Mouse (Mus musculus) myocyte (in vitro differentiated cells): Measurements from ENCODE around the gene Mcrip1. TPM values are rescaled to one million over a fixed set of nuclear protein-coding genes. Genes with fewer than 3 reads are reported as not detected.

ENCODE experiments used
- H3K27me3 ChIP-seq: one replicate; pipeline ENCODE4 v1.6.1; 2011; ENCODE audit not compliant: control insufficient read depth, insufficient read depth, insufficient read length
- H3K36me3 ChIP-seq: one replicate; pipeline ENCODE4 v1.6.1; 2011; ENCODE audit not compliant: control insufficient read depth, insufficient read depth
- H3K4me2 ChIP-seq: one replicate; pipeline ENCODE4 v1.6.1; 2011; ENCODE audit warnings: low read depth, control low read depth
- H3K4me3 ChIP-seq: one replicate; pipeline ENCODE4 v1.5.1; 2011; ENCODE audit warnings: mild to moderate bottlenecking, control low read depth, moderate library complexity
- H3K79me2 ChIP-seq: one replicate; pipeline ENCODE4 v1.6.1; 2011; ENCODE audit not compliant: control insufficient read depth, insufficient read depth
- H3ac ChIP-seq: one replicate; pipeline ENCODE4 v1.6.1; 2011; ENCODE audit not compliant: control insufficient read depth, insufficient read length
- CEBPB ChIP-seq: IDR thresholded peaks from 2 replicates; pipeline ENCODE4 v1.6.1; 2011; ENCODE audit warnings: mild to moderate bottlenecking, moderate library complexity; ENCODE audit not compliant: poor library complexity, insufficient read depth, severe bottlenecking
- E2F4 ChIP-seq: IDR thresholded peaks from one replicate; pipeline ENCODE4 v1.6.1; 2011; ENCODE audit warnings: mild to moderate bottlenecking, control low read depth, moderate library complexity; ENCODE audit not compliant: insufficient read depth
- MAX ChIP-seq: IDR thresholded peaks from one replicate; pipeline ENCODE4 v1.6.1; 2011; ENCODE audit warnings: low read depth, mild to moderate bottlenecking, control low read depth
- MYOD1 ChIP-seq, 3 experiments: IDR thresholded peaks; one replicate each; pipeline ENCODE4 v1.6.1; 2011; ENCODE audit warnings: control low read depth in 2 of 3, low read depth in 2 of 3, mild to moderate bottlenecking in 2 of 3, moderate library complexity in 1 of 3; ENCODE audit not compliant: insufficient read length in 2 of 3, control insufficient read depth in 1 of 3
- MYOG ChIP-seq, 3 experiments: IDR thresholded peaks; one replicate each; pipeline ENCODE4 v1.6.1; 2011; ENCODE audit warnings: control low read depth in 2 of 3, low read depth in 2 of 3, mild to moderate bottlenecking in 2 of 3; ENCODE audit not compliant: insufficient read length in 2 of 3, control insufficient read depth in 1 of 3, insufficient read depth in 1 of 3
- POLR2A ChIP-seq: IDR thresholded peaks from one replicate; pipeline ENCODE4 v1.6.1; 2011; ENCODE audit warnings: low read depth, mild to moderate bottlenecking, control low read depth, moderate library complexity; ENCODE audit not compliant: insufficient read length
- POLR2AphosphoS2 ChIP-seq: IDR thresholded peaks from one replicate; pipeline ENCODE4 v1.6.1; 2011; ENCODE audit warnings: low read depth, control low read depth; ENCODE audit not compliant: insufficient read length
- REST ChIP-seq: IDR thresholded peaks from one replicate; pipeline ENCODE4 v1.6.1; 2011; ENCODE audit warnings: mild to moderate bottlenecking, control low read depth, moderate library complexity; ENCODE audit not compliant: insufficient read depth, insufficient read length
- SRF ChIP-seq: IDR thresholded peaks from one replicate; pipeline ENCODE4 v1.6.1; 2011; ENCODE audit warnings: low read depth; ENCODE audit not compliant: control insufficient read depth, insufficient read length
- TCF3 ChIP-seq: IDR thresholded peaks from one replicate; pipeline ENCODE4 v1.6.1; 2011; ENCODE audit warnings: low read depth, control low read depth; ENCODE audit not compliant: insufficient read length
- USF1 ChIP-seq: IDR thresholded peaks from one replicate; pipeline ENCODE4 v1.6.1; 2011; ENCODE audit warnings: low read depth, mild to moderate bottlenecking, control low read depth, moderate library complexity
- polyA plus RNA-seq: library from polyadenylated mRNA; unstranded; fragments of >200 nt; fragmentation: generic; extraction: Trizol; gene quantifications from one replicate; pipeline ENCODE4 v1.2.1, GENCODE M21; 2012; ENCODE audit warnings: missing spikeins

Mcrip1 gene
- polyA plus RNA-seq, 1 experiment = 237 TPM

- Histone ChIP-seq H3K4me2 (no peak overlapping the region), H3K79me2 (no peaks in the 10 kb centered on the region), H3K4me3 (no peak overlapping the region), H3K27me3 (no peaks in the 10 kb centered on the region), H3K36me3 (no peaks in the 10 kb centered on the region), H3ac (no peak overlapping the region)
- TF ChIP-seq POLR2AphosphoS2 (no peak), MYOD1 (IDR thresholded peaks at IDR 0.05; ENCODE audit: control insufficient read depth in 1 of 3, insufficient read length in 2 of 3, low read depth in 2 of 3) (no peak), MYOG (IDR thresholded peaks at IDR 0.05; ENCODE audit: control insufficient read depth in 1 of 3, insufficient read depth in 1 of 3, insufficient read length in 2 of 3, low read depth in 2 of 3) (no peak), E2F4 (no peak), CEBPB (no peak)
Observed at GRCm38 (mm10) chr11:120505661-120506060, 43.9 kb downstream of the Mcrip1 start.

DNA sequence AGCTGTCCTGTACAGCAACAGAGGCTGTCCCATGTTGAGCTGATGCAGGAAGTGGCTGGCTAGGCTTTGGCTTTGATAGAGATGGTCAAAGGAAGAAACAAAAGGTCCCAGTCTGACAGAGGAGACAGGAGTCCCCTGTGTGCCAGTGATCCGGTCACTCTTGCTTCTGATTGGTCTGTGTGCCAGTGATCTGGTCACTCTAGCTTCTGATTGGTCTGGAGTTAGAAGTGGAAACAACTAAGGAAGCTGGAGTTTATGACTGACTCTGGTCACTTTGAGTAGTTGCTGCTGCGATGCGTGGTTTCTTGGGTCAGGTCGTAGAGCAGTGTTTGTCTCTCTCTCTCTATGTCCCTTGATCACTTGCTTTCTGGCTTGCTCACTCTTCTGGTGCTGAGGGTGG is 47.8 kb downstream of the Mcrip1 start:
- TF ChIP-seq CEBPB = no peak
- TF ChIP-seq MAX = no peak
- no peak for TF ChIP-seq USF1
- no peak for TF ChIP-seq MYOG (IDR thresholded peaks at IDR 0.05; ENCODE audit: control insufficient read depth in 1 of 3, insufficient read depth in 1 of 3, insufficient read length in 2 of 3, low read depth in 2 of 3)
- no peak for TF ChIP-seq REST
- no peak for TF ChIP-seq POLR2AphosphoS2
- no peak for TF ChIP-seq POLR2A
- no peak for TF ChIP-seq TCF3
- no peak for TF ChIP-seq MYOD1 (IDR thresholded peaks at IDR 0.05; ENCODE audit: control insufficient read depth in 1 of 3, insufficient read length in 2 of 3, low read depth in 2 of 3)
- no peaks in the 10 kb centered on the region for H3K27me3 ChIP-seq
- H3K79me2 ChIP-seq = no peaks in the 10 kb centered on the region
- no peak overlapping the region for H3ac ChIP-seq
- no peak overlapping the region for H3K4me2 ChIP-seq
- H3K36me3 ChIP-seq = no peaks in the 10 kb centered on the region
- no peak overlapping the region for H3K4me3 ChIP-seq

- H3K4me3 ChIP-seq = no peak overlapping the region
- no peak overlapping the region for H3ac ChIP-seq
- H3K79me2 ChIP-seq = no peaks in the 10 kb centered on the region
- H3K36me3 ChIP-seq = peaks cover under 1% of the 10 kb centered on the region
- no peak overlapping the region for H3K4me2 ChIP-seq
- TF ChIP-seq SRF (no peak), POLR2AphosphoS2 (peak; percentile 76)
- H3K27me3 ChIP-seq = no peaks in the 10 kb centered on the region
Observed at GRCm38 (mm10) chr11:120501018-120501417, 48.5 kb downstream of the Mcrip1 start.

DNA sequence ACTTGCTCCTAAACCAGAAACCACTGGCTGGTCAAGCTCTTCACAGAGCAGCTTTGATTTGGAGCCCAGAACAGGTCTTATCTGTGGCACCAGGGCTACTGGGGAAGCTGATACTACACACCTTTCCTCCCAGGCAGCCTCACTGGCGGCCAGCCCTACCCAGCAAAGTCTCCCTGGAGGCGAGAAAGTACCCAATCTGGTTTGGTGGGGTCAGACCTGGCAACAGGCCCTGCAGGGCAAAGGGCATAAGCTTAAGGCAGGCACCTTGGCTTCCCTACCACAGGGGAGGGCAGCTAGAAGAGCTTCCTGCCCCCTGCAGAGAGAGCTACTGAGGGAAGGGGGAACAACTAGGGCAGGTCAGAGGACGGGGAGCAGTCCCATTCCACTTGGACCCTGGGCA is 49.2 kb downstream of the Mcrip1 start:
- Histone ChIP-seq H3K4me3 (no peak overlapping the region), H3K4me2 (no peak overlapping the region), H3K36me3 (peaks cover 7% of the 10 kb centered on the region), H3K79me2 (no peaks in the 10 kb centered on the region), H3ac (no peak overlapping the region), H3K27me3 (no peaks in the 10 kb centered on the region)
- no peak for TF ChIP-seq CEBPB
- peak; percentile 79 for TF ChIP-seq POLR2AphosphoS2
- TF ChIP-seq MYOG (IDR thresholded peaks at IDR 0.05; ENCODE audit: control insufficient read depth in 1 of 3, insufficient read depth in 1 of 3, insufficient read length in 2 of 3, low read depth in 2 of 3) = no peak

GRCm38 (mm10) chr11:120499894-120500293 is 49.6 kb downstream of the Mcrip1 start:
- Histone ChIP-seq H3K4me2 (no peak overlapping the region), H3K36me3 (peaks cover 7% of the 10 kb centered on the region), H3K27me3 (no peaks in the 10 kb centered on the region), H3K4me3 (no peak overlapping the region), H3ac (no peak overlapping the region), H3K79me2 (no peaks in the 10 kb centered on the region)
- TF ChIP-seq POLR2AphosphoS2 (peak; percentile 69), CEBPB (no peak)

- Histone ChIP-seq H3ac (no peak overlapping the region), H3K36me3 (peaks cover 7% of the 10 kb centered on the region), H3K79me2 (no peaks in the 10 kb centered on the region), H3K4me2 (no peak overlapping the region), H3K4me3 (no peak overlapping the region), H3K27me3 (no peaks in the 10 kb centered on the region)
- TF ChIP-seq MYOG (IDR thresholded peaks at IDR 0.05; ENCODE audit: control insufficient read depth in 1 of 3, insufficient read depth in 1 of 3, insufficient read length in 2 of 3, low read depth in 2 of 3) (no peak), POLR2A (no peak), CEBPB (no peak), MAX (no peak), POLR2AphosphoS2 (no peak), TCF3 (no peak), MYOD1 (IDR thresholded peaks at IDR 0.05; ENCODE audit: control insufficient read depth in 1 of 3, insufficient read length in 2 of 3, low read depth in 2 of 3) (no peak), REST (no peak)
Observed at GRCm38 (mm10) chr11:120498891-120499290, 50.6 kb downstream of the Mcrip1 start.
